Mouse (Mus musculus) limb, embryonic 14.5 days (tissue): ENCODE data around the gene Ostm1. TPM values are rescaled to one million over a fixed set of nuclear protein-coding genes. Genes with fewer than 3 reads are reported as not detected.
A peak's percentile ranks its signal among the peaks of the same experiment; 100 is the strongest.

Experiments
- ATAC-seq: fragments of 200-750 bp; cut with Nextera tagmentation; 2 replicates; pipeline ENCODE4 v1.8.0; 2017; ENCODE audit warnings: low read depth, moderate number of reproducible peaks, moderate TSS enrichment; ENCODE audit not compliant: low FRiP score
- DNase-seq: peaks from one replicate; pipeline ENCODE4 v3.0.0-alpha.2; 2015; ENCODE audit warnings: low spot score
- H3K27ac ChIP-seq: fragments of 300-500 bp; sonication (generic); replicated peaks from 2 replicates; pipeline ENCODE4 v1.5.1; 2014; ENCODE audit warnings: low read depth, mild to moderate bottlenecking, low read length, moderate library complexity, mixed read lengths
- H3K27me3 ChIP-seq: fragments of 300-500 bp; sonication (generic); 2 replicates; pipeline ENCODE4 v1.6.1; 2014; ENCODE audit warnings: low read length, mixed read lengths; ENCODE audit not compliant: control insufficient read depth, insufficient read depth
- H3K36me3 ChIP-seq: fragments of 300-500 bp; sonication (generic); 2 replicates; pipeline ENCODE4 v1.6.1; 2014; ENCODE audit warnings: mild to moderate bottlenecking, low read length, moderate library complexity, mixed read lengths; ENCODE audit not compliant: control insufficient read depth, insufficient read depth
- H3K4me1 ChIP-seq: fragments of 300-500 bp; sonication (generic); 2 replicates; pipeline ENCODE4 v1.6.1; 2014; ENCODE audit warnings: antibody characterized with exemption, low read length, mixed read lengths; ENCODE audit not compliant: control insufficient read depth, insufficient read depth
- H3K4me2 ChIP-seq: fragments of 300-500 bp; sonication (generic); replicated peaks from 2 replicates; pipeline ENCODE4 v1.6.1; 2014; ENCODE audit warnings: low read depth, mild to moderate bottlenecking, low read length, moderate library complexity; ENCODE audit not compliant: severe bottlenecking
- H3K4me3 ChIP-seq: fragments of 300-500 bp; sonication (generic); replicated peaks from 2 replicates; pipeline ENCODE4 v1.5.1; 2014; ENCODE audit warnings: low read length
- H3K9ac ChIP-seq: fragments of 300-500 bp; sonication (generic); 2 replicates; pipeline ENCODE4 v1.6.1; 2014; ENCODE audit warnings: mild to moderate bottlenecking, low read depth, low read length, moderate library complexity; ENCODE audit not compliant: severe bottlenecking
- H3K9me3 ChIP-seq: fragments of 300-500 bp; sonication (generic); 2 replicates; pipeline ENCODE4 v1.6.1; 2016; ENCODE audit warnings: low read length; ENCODE audit not compliant: control insufficient read depth
- POLR2A ChIP-seq: fragments of 200-500 bp; IDR thresholded peaks from 2 replicates; pipeline ENCODE4 v1.8.0; 2012; ENCODE audit warnings: inconsistent platforms, mild to moderate bottlenecking, moderate library complexity, borderline replicate concordance; ENCODE audit not compliant: insufficient read depth, insufficient read length; ENCODE audit errors: extremely low read depth
- WGBS: fragments of 180-500 bp; shearing (Covaris S2); extraction: QIAGEN DNeasy Blood & Tissue Kit; methylation state at CpG from one replicate; pipeline ENCODE4 v1.1.7; 2014; 5-methylcytosine and 5-hydroxymethylcytosine counted together
- polyA plus RNA-seq, 2 experiments: library from polyadenylated mRNA; depleted of rRNA in 1 of 2; stranded (reverse) in 1 of 2; unstranded in 1 of 2; fragments of >200 nt; fragmentation: Nextera tagmentation in 1 of 2; extraction: Ambion mirVana in 1 of 2; gene quantifications; 2 replicates each; pipeline versions ENCODE4 v1.2.1 to v1.2.3; 2012 to 2014

Gene Ostm1
- polyA plus RNA-seq, 2 experiments = 6.9 to 12.0 TPM

DNA sequence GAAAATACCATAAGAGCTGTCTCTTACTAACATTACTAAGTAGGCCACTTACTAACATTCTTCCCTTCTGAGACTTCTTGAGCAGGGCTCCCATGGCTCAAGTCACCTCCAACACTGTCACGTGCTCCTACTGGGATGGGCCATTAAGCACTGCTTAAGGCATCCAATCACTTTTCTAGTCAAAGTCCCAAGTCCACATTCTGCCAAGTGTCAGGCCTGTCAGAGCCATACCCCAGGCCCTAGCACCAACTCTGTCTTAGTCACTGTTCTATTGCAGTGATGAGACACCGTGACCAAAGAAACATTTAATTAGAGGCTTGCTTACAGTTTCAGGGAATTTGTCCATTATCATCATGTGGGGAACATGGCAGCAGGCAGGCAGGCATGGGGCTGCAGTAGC lies 78.3 kb downstream of the Ostm1 start:
- ATAC-seq = no peak

DNA sequence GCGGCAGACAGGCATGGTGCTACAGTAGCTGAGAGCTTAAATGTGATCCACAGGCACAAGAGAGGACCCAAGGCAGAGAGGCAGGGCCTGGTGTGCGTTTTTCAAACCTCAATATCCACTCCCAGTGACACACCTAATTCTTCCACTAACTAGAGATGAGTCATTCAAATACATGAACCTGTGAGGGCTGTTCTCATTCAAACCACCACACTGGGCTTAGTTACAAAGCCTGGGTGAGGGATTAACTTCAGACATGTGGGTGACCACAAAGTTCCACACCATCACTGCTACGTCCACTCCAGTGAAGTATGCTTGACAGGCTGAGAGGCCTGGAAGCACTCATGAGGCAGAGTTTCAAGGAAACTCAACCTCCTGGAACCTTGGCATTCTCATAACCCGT lies 86.3 kb downstream of the Ostm1 start:
- ATAC-seq (no peak), DNase-seq (no peak)
- Histone ChIP-seq H3K4me3 (no peak overlapping the region), H3K27me3 (no peaks in the 10 kb centered on the region), H3K4me2 (no peak overlapping the region), H3K9ac (no peak overlapping the region), H3K4me1 (no peaks in the 10 kb centered on the region), H3K9me3 (no peaks in the 10 kb centered on the region), H3K36me3 (no peaks in the 10 kb centered on the region), H3K27ac (no peak overlapping the region)
- TF ChIP-seq POLR2A = no peak
- 84% methylated on average over 4 of the region's 4 CpGs for WGBS

More for the DNA sequence above, 78.3 kb downstream of the Ostm1 start:
- WGBS = 83% methylated on average over 2 of the region's 2 CpGs
- H3K9ac ChIP-seq = no peak overlapping the region
- TF ChIP-seq POLR2A = no peak
- DNase-seq = no peak
- H3K36me3 ChIP-seq = no peaks in the 10 kb centered on the region
- H3K4me2 ChIP-seq = no peak overlapping the region
- H3K4me1 ChIP-seq = no peaks in the 10 kb centered on the region
- no peak overlapping the region for H3K4me3 ChIP-seq
- no peak overlapping the region for H3K27ac ChIP-seq
- H3K9me3 ChIP-seq = no peaks in the 10 kb centered on the region
- no peaks in the 10 kb centered on the region for H3K27me3 ChIP-seq

DNA sequence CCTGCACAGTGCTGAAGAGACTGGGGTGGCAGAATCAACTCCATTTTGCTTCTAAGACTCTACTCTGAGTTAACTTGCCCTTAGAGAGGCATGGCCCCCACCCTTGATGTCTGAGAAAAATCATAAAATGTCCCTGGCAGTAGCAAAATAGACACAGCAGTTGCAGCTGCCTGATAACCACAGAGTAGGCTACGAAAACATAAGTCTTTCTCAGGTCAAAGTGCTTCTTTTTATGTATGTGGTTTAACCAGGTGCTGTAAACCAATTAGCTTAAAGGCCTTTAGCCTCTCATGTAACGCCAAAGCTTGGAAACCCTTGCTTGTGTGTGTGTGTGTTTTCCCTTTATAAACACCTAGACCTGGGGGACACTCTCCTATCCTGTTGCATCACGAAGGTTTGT lies 89.2 kb downstream of the Ostm1 start:
- Histone ChIP-seq H3K36me3 (no peaks in the 10 kb centered on the region), H3K9ac (no peak overlapping the region), H3K9me3 (no peaks in the 10 kb centered on the region), H3K4me3 (no peak overlapping the region), H3K4me1 (no peaks in the 10 kb centered on the region), H3K27ac (no peak overlapping the region), H3K4me2 (no peak overlapping the region), H3K27me3 (no peaks in the 10 kb centered on the region)
- DNase-seq (no peak), ATAC-seq (no peak)
- no peak for TF ChIP-seq POLR2A
- 63% methylated on average over 3 of the region's 3 CpGs for WGBS

DNA sequence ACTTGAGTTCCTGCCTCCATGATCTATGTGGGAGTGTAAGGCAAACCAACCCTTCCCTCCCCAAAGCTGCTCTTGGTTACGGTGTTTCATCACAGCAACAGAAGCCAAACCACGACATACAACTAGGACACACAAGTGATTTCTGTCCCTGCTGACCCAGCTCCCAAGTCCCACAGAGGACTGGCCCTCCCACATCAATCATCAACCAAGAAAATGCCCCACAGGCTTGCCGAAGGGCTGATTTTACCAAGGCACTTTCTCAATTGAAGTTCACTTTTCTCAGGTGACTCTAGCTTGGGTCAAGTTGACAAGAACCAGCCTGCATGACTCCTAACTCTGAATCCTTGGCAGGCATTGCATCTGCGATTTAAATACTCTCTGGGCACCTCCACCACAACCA lies 91.9 kb downstream of the Ostm1 start:
- H3K27ac ChIP-seq = no peak overlapping the region
- TF ChIP-seq POLR2A = no peak
- no peak overlapping the region for H3K4me2 ChIP-seq
- DNase-seq = no peak
- peaks cover 2% of the 10 kb centered on the region; the same call in 1 of the 2 replicates for H3K4me1 ChIP-seq
- no peaks in the 10 kb centered on the region for H3K36me3 ChIP-seq
- 76% methylated on average over 4 of the region's 4 CpGs for WGBS
- no peak for ATAC-seq
- H3K9me3 ChIP-seq = no peaks in the 10 kb centered on the region
- no peak overlapping the region for H3K4me3 ChIP-seq
- H3K27me3 ChIP-seq = 0 out of 2 replicates have a peak, but pooled peaks cover 9% of the 10 kb centered on the region
- H3K9ac ChIP-seq = no peak overlapping the region

DNA sequence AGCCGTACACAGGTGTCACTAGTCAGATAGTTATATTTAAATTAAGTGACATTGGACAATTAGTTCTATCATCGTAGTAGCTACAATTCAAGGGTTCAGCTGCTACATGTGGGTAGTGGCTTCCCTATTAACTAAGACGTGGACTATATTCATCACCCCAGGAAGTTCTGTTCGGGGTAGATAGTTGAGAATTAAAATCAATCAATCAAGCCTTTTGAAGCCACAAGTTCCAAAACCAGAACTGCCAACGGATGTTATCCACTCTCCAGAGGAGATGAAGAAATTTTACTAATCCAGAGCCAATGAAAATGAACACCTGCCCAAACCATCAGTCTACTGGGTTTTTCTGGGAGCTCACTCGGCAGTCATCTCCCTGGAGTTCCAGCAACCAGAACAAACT lies 94.7 kb downstream of the Ostm1 start:
- Histone ChIP-seq H3K4me3 (peak overlapping the region; percentile 90), H3K4me2 (peak overlapping the region; percentile 93), H3K4me1 (peaks cover 2% of the 10 kb centered on the region; the same call in 1 of the 2 replicates), H3K27me3 (0 out of 2 replicates have a peak, but pooled peaks cover 9% of the 10 kb centered on the region), H3K27ac (no peak overlapping the region), H3K9ac (peak overlapping the region; percentile 67; the same call in 1 of the 2 replicates), H3K9me3 (no peaks in the 10 kb centered on the region), H3K36me3 (no peaks in the 10 kb centered on the region)
- TF ChIP-seq POLR2A = no peak
- DNase-seq = no peak
- WGBS = 43% methylated on average over 6 of the region's 6 CpGs
- ATAC-seq = peak; percentile 7; the same call in 1 of the 2 replicates

DNA sequence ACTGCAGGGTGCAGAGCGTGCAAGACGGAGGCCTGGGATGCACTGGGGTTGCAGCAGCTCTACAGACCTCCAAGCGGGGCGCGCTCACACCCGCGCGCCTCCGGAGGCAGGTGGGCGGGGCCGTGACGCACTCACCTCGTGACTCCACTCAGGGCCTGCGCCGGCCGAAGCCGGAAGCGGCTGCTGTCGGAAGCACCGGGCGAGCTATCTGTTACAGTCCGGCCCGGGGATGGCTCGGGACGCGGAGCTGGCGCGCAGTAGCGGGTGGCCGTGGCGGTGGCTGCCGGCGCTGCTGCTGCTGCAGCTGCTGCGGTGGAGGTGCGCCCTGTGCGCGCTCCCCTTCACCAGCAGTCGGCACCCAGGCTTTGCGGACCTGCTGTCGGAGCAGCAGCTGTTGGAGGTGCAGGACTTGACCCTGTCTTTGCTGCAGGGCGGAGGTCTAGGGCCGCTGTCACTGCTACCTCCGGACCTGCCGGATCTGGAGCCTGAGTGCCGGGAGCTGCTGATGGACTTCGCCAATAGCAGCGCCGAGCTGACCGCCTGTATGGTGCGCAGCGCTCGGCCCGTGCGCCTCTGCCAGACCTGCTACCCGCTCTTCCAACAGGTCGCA lies 95.2 kb downstream of the Ostm1 start:
- peak; percentile 84 for DNase-seq
- Histone ChIP-seq H3K4me1 (peaks cover 2% of the 10 kb centered on the region; the same call in 1 of the 2 replicates), H3K27me3 (0 out of 2 replicates have a peak, but pooled peaks cover 9% of the 10 kb centered on the region), H3K4me2 (peak overlapping the region; percentile 93), H3K9me3 (no peaks in the 10 kb centered on the region), H3K27ac (no peak overlapping the region), H3K4me3 (peak overlapping the region; percentile 90), H3K36me3 (no peaks in the 10 kb centered on the region), H3K9ac (peak overlapping the region; percentile 67)
- TF ChIP-seq POLR2A = no peak
- under 1% methylated on average over 53 of the region's 56 CpGs for WGBS
- peak; percentile 94 for ATAC-seq
